Mouse (Mus musculus): ENCODE data around the gene Map3k11.
"Not testable (repeated sequence)": the region's sequence is repeated elsewhere in the genome, so short reads cannot be mapped to it uniquely, and the experiment has no call there.

Gene Map3k11

GRCm38 (mm10) chr19:5666386-5666785 lies 22.2 kb upstream of the Map3k11 start:
- DNase-seq (ENCODE audit: low spot score), result no peak

GRCm38 (mm10) chr19:5668372-5668771 lies 20.2 kb upstream of the Map3k11 start:
- DNase-seq (ENCODE audit: low spot score), result no peak

DNA sequence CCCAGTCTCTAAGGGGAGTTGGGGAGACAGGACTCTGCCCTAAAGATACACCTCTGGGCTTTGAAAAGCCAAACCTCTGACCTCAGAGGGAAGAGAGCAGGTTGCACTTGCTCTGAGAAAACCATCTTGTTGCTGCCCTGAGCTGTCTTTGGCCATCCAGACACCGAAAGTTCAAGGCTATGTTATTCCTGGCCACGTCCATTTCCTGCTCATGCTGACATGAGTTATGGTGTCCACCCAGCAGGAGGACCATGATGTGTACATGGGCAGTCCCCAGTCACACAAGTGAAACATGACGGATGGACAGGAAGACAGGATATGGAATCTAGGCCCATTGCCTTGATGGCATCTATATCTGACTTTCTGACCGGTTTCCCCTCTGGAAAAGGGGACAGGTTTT lies 8.1 kb upstream of the Map3k11 start:
- no peak for DNase-seq (ENCODE audit: low spot score)

DNA sequence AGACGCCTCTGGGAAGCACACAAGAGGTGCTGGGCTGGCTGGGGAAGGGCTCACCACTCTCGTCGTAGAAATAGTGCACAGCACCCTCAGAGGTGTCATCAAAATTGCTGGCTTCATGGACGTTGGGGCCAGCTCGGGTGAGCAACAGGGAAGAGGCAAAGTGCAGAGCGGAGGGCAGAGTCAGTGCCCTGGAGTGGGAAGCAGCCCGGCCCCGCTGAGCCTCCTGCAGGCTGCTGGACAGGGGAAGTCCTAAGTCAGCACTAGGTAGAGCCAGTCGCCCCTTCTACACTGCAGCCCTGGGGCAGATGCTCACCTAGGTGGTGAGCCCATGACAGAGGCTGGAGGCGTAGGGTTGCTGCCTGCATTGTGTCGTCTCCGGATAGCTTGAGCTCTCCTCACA lies 4.3 kb upstream of the Map3k11 start:
- DNase-seq (ENCODE audit: low spot score), result no peak

- DNase-seq (ENCODE audit: low spot score), result no peak
Measured at GRCm38 (mm10) chr19:5684985-5685384, 3.6 kb upstream of the Map3k11 start.

- DNase-seq (ENCODE audit: low spot score), result no peak
Measured at GRCm38 (mm10) chr19:5685431-5685830, 3.1 kb upstream of the Map3k11 start.

DNA sequence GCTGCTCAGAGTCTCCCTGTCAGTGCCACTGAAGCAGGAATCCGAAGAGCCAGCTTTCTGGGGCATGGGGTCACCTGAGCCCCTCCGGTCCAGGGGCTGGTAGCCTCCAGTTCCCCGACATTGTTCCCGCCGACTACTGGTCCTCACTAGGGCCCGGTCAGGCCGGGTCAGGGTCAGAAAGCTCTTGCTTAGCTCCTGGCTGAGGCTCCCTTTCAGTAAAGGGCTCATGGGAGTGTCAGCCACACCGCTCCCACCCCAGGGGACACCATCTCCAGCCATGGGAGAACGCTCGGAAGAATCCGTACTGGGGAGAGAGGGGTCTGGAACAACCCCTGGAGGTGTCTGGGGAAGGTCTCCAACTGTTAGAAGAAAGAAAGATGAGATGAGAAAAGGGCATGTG lies 2.7 kb upstream of the Map3k11 start:
- no peak for DNase-seq (ENCODE audit: low spot score)

DNA sequence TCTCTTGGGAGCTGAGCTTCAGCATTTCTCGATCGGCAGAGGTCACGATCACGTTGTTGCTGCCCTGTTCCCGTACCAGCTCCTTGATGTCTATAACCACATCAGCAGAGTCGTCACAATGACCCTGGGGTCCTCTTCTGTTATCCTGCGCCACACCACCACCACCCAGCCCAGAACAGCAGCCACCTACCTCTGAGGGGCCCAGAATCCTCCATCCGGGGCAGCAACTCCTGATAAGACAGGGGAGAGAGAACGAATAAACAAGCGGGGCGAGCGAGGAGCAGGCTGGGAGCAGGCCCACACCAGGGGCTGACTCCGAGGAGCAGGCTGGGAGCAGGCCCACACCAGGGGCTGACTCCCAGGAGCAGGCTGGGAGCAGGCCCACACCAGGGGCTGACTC lies 2.1 kb upstream of the Map3k11 start:
- DNase-seq (ENCODE audit: low spot score), result no peak

DNA sequence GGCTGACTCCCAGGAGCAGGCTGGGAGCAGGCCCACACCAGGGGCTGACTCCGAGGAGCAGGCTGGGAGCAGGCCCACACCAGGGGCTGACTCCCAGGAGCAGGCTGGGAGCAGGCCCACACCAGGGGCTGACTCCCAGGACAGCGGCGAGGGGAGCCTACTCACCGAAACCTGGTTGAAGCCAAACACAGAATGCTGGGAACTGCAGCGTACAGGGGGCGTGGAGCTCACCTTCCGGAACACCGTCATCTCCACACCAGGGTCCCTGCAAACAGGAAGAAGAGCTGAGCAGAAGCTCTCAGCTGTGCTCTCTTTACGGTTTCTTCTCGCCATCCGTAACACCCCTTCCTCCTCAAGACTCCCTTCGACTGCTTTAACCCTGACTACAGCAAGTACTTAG lies 1.6 kb upstream of the Map3k11 start:
- DNase-seq (ENCODE audit: low spot score), result not testable (repeated sequence)

DNA sequence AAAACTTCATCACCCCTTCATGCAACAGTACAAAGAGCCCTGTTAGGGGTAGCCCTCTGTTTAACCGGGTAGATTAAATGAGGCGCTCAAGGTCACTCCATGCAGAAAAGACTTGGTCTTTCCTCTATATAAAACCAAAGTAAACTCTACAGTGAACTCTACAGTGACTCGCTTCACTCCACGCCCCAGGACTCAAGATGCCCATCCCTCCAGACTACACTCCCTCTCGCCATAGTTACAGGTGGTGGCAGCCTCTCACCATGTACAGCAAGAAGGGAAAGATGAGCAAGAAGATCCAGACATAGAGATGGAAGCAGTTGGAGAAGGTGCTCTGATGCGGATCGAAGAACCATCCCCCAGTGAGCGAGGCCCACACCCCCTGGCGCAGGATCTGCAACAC lies 804 bp upstream of the Map3k11 start:
- no peak for DNase-seq (ENCODE audit: low spot score)

- DNase-seq (ENCODE audit: low spot score), result no peak
Measured at GRCm38 (mm10) chr19:5689088-5689428, 516 bp downstream of the Map3k11 start.

- DNase-seq (ENCODE audit: low spot score), result peak; percentile 91
Measured at GRCm38 (mm10) chr19:5689565-5690342, 1.2 kb downstream of the Map3k11 start.

DNA sequence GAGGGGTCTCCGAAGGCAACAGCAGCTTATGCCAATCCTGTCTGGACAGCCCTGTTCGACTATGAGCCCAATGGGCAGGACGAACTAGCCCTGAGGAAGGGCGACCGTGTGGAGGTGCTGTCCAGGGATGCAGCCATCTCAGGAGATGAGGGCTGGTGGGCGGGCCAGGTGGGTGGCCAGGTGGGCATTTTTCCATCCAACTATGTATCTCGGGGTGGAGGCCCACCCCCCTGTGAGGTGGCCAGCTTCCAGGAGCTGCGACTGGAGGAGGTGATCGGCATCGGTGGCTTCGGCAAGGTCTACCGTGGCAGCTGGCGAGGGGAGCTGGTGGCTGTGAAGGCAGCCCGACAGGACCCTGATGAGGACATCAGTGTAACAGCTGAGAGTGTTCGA lies 1.8 kb downstream of the Map3k11 start:
- no peak for DNase-seq (ENCODE audit: low spot score)

DNA sequence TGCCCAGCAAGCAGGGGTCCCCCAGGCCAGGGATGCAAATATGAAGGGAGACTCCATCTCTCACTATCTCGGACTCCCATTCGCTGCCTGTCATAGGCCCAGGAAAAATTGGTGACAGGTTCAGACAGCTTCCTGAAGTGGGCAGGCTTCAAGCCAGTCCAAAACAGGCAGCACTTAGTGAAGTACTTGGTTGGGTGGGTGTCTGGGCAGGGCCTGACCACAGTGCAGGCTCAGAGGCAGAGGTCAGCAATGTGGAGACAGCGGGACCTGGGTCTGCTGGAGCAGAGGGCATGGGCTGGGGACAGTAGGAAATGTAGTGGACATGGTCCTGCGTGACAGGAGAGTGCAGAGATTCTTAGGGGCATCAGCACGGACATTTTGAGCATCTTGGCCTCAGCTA lies 3.1 kb downstream of the Map3k11 start:
- no peak for DNase-seq (ENCODE audit: low spot score)

GRCm38 (mm10) chr19:5692086-5692912 lies 3.8 kb downstream of the Map3k11 start:
- no peak for DNase-seq (ENCODE audit: low spot score)

GRCm38 (mm10) chr19:5692913-5693396 lies 4.4 kb downstream of the Map3k11 start:
- no peak for DNase-seq (ENCODE audit: low spot score)

GRCm38 (mm10) chr19:5693801-5694200 lies 5.3 kb downstream of the Map3k11 start:
- DNase-seq (ENCODE audit: low spot score), result no peak

DNA sequence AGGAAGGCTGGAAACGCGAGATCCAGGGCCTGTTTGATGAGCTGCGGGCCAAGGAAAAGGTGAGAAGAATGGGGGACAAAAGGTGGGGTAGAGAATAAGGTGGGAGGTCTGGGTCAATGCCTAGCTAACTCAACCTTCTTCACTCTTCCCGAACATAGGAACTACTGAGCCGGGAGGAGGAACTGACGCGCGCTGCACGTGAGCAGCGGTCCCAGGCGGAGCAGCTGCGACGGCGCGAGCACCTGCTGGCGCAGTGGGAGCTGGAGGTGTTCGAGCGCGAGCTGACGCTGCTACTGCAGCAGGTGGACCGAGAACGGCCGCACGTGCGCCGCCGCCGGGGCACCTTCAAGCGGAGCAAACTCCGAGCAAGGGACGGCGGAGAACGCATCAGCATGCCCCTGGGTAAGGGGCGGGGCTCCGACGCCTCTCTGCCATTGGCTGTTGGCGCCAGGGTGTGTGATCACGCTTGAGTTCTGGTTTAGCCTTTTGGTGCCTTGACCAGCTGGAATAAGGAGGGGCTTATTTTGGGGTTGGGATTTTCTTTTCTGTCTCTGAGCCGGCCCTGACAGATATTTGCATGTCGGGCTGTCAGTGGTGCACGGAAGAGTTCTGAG lies 7.4 kb downstream of the Map3k11 start:
- no peak for DNase-seq (ENCODE audit: low spot score)

DNA sequence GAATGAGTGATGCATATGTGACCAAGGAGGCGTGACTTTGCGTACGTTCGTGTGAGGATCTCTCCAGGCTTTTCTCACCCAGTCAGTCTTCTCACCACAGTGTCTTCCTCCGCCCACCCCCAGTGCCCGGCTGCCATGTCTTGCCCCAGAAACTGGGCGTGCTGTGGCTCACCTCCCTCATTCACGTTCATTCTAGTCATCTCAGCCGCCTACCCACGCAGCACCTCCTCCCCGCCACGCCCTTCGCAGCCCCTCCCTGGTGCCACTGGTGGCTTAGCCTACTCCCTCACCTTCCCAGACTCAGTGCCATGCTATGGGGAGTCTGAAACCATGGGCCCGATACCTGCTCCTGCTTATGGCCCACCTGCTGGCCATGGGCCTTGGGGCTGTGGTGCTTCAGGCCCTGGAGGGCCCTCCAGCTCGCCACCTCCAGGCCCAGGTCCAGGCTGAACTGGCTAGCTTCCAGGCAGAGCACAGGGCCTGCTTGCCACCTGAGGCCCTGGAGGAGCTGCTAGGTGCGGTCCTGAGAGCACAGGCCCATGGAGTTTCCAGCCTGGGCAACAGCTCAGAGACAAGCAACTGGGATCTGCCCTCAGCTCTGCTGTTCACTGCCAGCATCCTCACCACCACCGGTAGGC lies 15.7 kb downstream of the Map3k11 start, which contains the start of gene Kcnk7:
Kcnk7 (plus strand) TSS at position 205 of the 638 bp plus-strand sequence.
- no peak for DNase-seq (ENCODE audit: low spot score)

GRCm38 (mm10) chr19:5704801-5705571 lies 16.4 kb downstream of the Map3k11 start:
- DNase-seq (ENCODE audit: low spot score), result no peak

DNA sequence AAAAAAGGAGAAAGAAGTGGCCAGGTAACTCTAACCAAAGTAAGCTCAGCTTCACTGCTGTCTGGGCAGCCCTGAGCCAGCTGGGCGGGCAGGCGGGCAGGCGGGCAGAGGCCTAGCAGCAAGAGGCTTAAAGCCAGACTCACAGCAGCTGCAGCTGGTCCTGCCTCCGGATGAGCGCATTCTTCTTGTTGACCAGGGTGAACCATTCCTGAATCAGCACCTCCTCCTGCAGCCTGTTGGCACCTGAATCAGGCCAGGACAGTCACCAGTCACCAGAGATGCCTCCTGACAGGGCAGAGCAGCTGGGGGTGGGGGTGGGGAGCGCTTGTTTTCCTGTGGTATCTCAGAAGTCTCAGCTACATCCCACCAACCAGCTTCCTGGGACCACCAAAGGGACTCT lies 21.5 kb downstream of the Map3k11 start:
- DNase-seq (ENCODE audit: low spot score), result no peak

- no peak for DNase-seq (ENCODE audit: low spot score)
Measured at GRCm38 (mm10) chr19:5710581-5710980, 22.0 kb downstream of the Map3k11 start.

Measured in adipocyte (in vitro differentiated cells).